Mouse (Mus musculus) telencephalon, adult 2 months (tissue): Measurements from ENCODE around the gene Lamp2.
"Not testable (repeated sequence)": the region's sequence is repeated elsewhere in the genome, so short reads cannot be mapped to it uniquely, and the experiment has no call there.

Experiments used
- DNase-seq: peaks from one replicate; pipeline ENCODE4 v3.0.0-alpha.2; 2011; ENCODE audit warnings: low read depth, low spot score

Lamp2 gene

DNA sequence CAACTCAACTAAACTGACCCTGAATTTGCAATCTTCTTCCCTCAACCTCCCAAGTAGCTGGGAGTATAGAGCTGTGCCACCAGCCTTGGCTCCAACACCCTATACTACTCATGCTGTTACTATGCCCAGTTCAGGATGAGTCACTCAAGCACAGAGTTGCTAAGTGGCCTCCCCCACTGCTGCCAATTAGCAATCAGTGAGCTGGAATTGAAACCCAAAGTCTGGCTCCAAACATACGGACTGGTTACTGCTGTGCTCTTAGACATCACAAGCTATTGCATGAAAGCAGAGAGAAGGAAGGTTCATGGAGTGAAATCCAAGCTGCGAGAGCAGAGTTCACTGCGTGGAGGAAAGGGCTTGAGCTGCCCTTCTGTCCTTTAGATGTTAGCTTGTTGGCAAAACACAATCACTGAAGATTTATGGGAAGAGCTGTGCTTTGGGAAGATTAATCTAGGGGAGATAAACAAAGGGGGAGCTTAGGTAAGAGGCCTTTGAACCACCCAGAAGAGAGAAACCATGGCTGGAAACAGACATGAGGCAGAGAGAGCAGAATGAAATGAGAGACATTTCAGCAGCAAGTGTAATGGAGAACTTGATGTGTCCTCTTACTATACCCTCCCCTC, 27.3 kb downstream of the Lamp2 start:
- DNase-seq = no peak

DNA sequence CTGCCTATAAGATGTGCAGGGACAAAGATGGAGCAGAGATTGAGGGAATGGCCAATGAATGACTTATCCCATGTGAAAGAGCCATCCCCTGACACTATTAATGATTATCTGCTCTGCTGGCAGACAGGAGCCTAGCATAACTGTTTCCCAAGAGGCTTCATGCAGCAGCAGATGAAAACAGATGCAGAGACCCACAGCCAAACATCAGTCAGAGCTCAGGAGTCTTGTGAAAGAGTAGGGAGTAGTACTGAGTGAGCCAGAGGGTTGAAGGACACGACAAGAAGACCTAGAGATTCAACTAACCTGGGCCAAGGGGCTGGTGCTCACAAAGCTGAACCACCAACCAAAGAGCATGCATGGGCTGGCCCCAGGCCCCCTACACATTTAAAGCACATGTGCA, 30.2 kb downstream of the Lamp2 start:
- DNase-seq = no peak

DNA sequence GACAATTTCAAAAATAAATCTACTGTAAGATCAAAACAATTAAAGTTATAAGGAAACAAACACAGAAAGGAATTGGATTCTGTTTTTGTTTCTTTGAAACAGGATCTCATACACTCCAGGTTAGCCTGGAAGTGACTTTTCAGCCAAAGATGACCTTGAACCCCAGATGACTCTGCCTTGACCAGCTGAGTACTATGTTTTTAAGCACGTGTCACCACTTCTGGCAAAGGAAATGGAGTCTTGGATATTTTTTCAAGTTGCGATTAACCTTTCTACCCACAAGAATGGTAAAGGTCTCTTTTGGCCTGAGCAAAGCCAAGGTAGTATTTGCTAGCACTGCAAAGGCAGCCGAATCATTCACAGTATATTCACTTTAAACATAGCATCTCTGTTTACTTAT, 33.2 kb downstream of the Lamp2 start:
- DNase-seq = no peak

DNA sequence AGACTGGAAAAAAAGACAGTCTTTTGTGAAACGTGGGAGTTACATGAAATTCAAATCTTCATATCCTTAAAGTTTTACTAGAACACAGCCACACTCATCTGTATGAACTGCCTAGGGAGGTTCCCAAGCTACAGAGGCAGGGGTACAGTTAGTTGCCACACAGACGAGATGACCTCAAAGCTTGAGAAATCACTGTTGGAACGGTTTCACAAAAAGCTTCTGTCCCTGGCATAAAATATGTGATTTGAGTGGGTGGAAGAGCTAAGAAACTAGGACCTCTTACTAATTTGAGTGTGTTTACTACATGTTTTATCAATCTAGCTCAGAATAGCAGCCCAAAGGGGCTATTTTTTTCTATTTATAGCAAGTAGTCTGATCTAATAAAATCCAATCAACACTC, 33.9 kb downstream of the Lamp2 start:
- no peak for DNase-seq

- no peak for DNase-seq
These were observed 52.4 kb downstream of the Lamp2 start for GRCm38 (mm10) chrX:38403879-38404278.

GRCm38 (mm10) chrX:38402981-38403380, 53.3 kb downstream of the Lamp2 start:
- DNase-seq = no peak

GRCm38 (mm10) chrX:38402004-38402403, 54.2 kb downstream of the Lamp2 start:
- no peak for DNase-seq

GRCm38 (mm10) chrX:38400616-38401015, 55.6 kb downstream of the Lamp2 start:
- DNase-seq = no peak

DNA sequence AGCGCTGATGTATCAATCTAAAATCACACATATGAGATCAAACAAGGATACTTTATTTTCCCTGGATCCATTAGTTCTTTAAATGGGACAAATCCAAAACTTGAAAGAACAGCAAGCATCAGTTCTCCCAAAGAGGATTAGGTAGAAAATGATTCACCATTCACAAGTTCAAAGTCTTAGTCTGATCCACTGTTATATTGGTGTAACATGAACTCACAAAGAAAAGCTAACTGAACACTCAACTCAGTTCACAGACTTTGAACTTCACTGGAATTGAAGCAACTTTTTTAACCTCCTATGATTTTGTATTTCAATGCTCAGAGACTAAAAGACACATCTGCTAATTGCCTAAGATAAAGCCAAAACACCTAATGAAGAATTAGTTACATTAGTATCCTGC, 56.6 kb downstream of the Lamp2 start:
- DNase-seq = no peak

GRCm38 (mm10) chrX:38373169-38373568, 83.1 kb downstream of the Lamp2 start:
- not testable (repeated sequence) for DNase-seq

GRCm38 (mm10) chrX:38364621-38365020, 91.6 kb downstream of the Lamp2 start:
- DNase-seq = not testable (repeated sequence)

GRCm38 (mm10) chrX:38362016-38362415, 94.2 kb downstream of the Lamp2 start:
- DNase-seq = no peak
